Mouse (Mus musculus) myocyte (in vitro differentiated cells): ENCODE measurements around the gene Rimkla.

ENCODE experiments used
- MAX ChIP-seq: IDR thresholded peaks from one replicate; pipeline ENCODE4 v1.6.1; 2011; ENCODE audit warnings: low read depth, mild to moderate bottlenecking, control low read depth
- MYOG ChIP-seq, 3 experiments: IDR thresholded peaks; one replicate each; pipeline ENCODE4 v1.6.1; 2011; ENCODE audit warnings: control low read depth in 2 of 3, low read depth in 2 of 3, mild to moderate bottlenecking in 2 of 3; ENCODE audit not compliant: insufficient read length in 2 of 3, control insufficient read depth in 1 of 3, insufficient read depth in 1 of 3
- POLR2A ChIP-seq: IDR thresholded peaks from one replicate; pipeline ENCODE4 v1.6.1; 2011; ENCODE audit warnings: low read depth, mild to moderate bottlenecking, control low read depth, moderate library complexity; ENCODE audit not compliant: insufficient read length
- POLR2AphosphoS2 ChIP-seq: IDR thresholded peaks from one replicate; pipeline ENCODE4 v1.6.1; 2011; ENCODE audit warnings: low read depth, control low read depth; ENCODE audit not compliant: insufficient read length
- REST ChIP-seq: IDR thresholded peaks from one replicate; pipeline ENCODE4 v1.6.1; 2011; ENCODE audit warnings: mild to moderate bottlenecking, control low read depth, moderate library complexity; ENCODE audit not compliant: insufficient read depth, insufficient read length
- SRF ChIP-seq: IDR thresholded peaks from one replicate; pipeline ENCODE4 v1.6.1; 2011; ENCODE audit warnings: low read depth; ENCODE audit not compliant: control insufficient read depth, insufficient read length
- TCF12 ChIP-seq: IDR thresholded peaks from one replicate; pipeline ENCODE4 v1.6.1; 2011; ENCODE audit warnings: mild to moderate bottlenecking, control low read depth; ENCODE audit not compliant: poor library complexity, insufficient read depth, severe bottlenecking
- USF1 ChIP-seq: IDR thresholded peaks from one replicate; pipeline ENCODE4 v1.6.1; 2011; ENCODE audit warnings: low read depth, mild to moderate bottlenecking, control low read depth, moderate library complexity

DNA sequence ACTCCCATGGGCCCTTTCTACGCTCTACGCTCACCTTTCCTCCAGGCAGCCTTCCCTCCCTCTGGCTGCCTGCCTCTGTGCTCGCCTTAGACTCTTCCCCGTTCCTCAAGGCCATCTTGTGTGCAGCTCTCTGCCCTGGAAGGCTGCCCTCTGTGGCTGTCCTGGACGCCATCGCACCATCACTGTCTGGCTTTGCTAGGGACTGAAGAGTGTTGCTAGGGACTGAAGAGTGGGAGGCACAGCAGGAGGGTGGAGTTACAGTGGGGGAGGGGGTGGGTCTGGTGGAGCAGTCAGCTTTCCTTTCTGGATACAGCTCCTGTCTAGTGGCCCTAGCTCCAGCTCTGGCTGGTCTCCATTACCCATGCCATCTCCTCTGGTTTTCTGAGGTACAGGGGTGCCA is 49.9 kb downstream of the Rimkla start:
- TF ChIP-seq MYOG (IDR thresholded peaks at IDR 0.05; ENCODE audit: control insufficient read depth in 1 of 3, insufficient read depth in 1 of 3, insufficient read length in 2 of 3, low read depth in 2 of 3) (no peak), TCF12 (no peak), SRF (no peak), POLR2A (no peak), MAX (no peak), USF1 (no peak), REST (no peak), POLR2AphosphoS2 (no peak)
